Mouse (Mus musculus) bone marrow, adult 2 months (tissue): ENCODE data around the gene Lactb.

Source experiments
- CTCF ChIP-seq: fragments of 200-500 bp; IDR thresholded peaks from 2 replicates; pipeline ENCODE4 v1.5.1; 2011; ENCODE audit warnings: low read length, control low read depth; ENCODE audit not compliant: control insufficient read depth, insufficient read depth
- POLR2A ChIP-seq: fragments of 200-500 bp; IDR thresholded peaks from 2 replicates; pipeline ENCODE4 v1.6.1; 2011; ENCODE audit warnings: low read depth, mild to moderate bottlenecking, control low read depth, low read length, borderline replicate concordance; ENCODE audit not compliant: control insufficient read depth

DNA sequence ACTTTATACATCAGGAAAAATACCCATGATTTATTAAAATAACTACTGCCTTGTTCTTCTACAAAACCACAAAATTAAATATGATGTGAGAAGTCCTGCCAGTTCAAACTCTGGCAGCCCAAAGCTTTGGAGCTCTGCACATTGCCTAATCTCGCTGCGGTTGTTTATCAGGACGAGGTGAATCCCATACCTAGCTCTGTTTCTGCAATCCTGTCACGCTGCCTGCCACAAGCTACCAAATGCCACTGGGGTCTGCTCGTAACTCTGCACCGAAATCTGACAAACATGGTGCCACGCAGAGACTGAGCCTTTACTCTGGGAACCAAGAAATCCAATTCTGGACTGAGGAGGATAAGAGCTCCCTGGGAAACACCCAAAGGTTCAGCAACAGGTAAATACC is 65.4 kb downstream of the Lactb start:
- no peak for TF ChIP-seq CTCF
- no peak for TF ChIP-seq POLR2A
